Mouse (Mus musculus) spleen, postnatal 0 days (tissue): ENCODE measurements around the gene Pigp. TPM values are rescaled to one million over a fixed set of nuclear protein-coding genes. Genes with fewer than 3 reads are reported as not detected.

Source experiments
- polyA plus RNA-seq: library from polyadenylated mRNA; unstranded; fragments of >200 nt; fragmentation: Nextera tagmentation; extraction: Ambion mirVana; gene quantifications from 2 replicates; pipeline ENCODE4 v1.2.1, GENCODE M21; 2015

Pigp gene
- 68.0 and 72.0 TPM in 2 replicates for polyA plus RNA-seq

DNA sequence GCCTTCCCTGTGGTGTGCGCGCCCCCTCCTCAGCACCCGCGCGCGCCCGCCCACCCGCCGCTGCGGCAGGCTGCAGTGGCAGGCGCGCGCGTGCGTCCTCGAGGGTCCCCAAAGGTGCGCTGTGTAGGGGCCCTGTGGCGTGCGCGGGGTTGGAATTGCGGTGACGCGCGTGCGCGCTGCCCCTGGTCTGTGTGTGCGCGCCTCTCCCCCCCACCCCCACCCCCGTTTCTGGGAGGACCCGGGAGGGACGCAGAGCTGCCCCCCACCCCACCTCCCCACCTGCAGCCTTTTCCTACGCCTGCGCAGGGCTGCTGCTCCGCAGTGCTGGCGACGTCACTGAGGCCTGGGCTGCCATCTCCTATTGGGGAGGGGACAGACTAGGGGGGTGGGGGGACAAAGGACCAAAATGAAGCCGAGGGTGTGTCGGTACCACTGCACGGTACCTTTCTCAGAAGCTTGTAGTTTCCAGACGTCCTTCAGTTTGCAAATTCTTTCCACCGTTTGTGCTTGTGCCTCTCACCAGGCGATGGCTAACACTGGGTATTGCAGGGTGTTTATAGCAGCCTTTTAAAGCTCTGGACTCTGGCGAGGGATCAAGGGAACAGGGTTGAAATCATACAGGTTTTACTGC, at the start of gene Pigp:
Pigp (minus strand) TSS at position 542 of the 631 bp plus-strand sequence.

DNA sequence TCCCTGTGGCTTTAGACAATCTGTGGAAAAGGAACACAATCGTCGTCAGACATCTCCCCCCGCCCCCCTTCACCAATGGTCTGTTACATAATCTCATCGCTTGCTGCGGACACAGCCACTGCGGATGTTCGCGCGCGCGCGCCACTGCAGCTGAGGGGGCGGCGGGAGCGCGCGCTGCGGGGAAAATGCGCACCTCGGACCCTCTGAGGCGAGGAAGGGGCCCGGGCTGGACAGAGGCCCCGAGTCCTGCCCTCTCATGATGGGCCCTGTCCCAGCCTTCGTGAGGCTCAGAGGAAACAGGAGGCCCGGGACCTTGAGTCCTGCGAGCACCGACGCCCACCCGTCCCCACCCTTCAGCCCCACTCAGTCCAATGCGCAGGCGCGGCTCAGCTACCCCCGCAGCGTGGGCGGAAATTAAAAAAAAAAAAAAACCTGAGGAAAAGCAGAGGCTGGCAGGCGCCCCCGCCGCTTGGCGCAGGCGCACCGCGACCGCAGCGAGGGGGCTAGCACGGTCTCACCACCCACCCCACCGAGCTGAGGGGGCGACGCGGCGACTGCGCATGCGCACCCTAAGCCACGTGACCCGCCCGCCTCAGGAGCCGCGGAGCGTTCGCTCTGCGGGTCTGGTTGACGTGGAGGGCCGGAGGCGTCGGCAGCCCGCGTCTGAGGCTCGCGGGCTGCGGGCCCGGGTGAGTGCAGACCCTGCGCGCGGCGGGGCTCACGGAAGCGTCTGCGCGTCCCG, 1.3 kb downstream of the Pigp start, which contains the start of gene Ttc3:
Ttc3 (plus strand) TSS at position 446 of the 742 bp plus-strand sequence.

DNA sequence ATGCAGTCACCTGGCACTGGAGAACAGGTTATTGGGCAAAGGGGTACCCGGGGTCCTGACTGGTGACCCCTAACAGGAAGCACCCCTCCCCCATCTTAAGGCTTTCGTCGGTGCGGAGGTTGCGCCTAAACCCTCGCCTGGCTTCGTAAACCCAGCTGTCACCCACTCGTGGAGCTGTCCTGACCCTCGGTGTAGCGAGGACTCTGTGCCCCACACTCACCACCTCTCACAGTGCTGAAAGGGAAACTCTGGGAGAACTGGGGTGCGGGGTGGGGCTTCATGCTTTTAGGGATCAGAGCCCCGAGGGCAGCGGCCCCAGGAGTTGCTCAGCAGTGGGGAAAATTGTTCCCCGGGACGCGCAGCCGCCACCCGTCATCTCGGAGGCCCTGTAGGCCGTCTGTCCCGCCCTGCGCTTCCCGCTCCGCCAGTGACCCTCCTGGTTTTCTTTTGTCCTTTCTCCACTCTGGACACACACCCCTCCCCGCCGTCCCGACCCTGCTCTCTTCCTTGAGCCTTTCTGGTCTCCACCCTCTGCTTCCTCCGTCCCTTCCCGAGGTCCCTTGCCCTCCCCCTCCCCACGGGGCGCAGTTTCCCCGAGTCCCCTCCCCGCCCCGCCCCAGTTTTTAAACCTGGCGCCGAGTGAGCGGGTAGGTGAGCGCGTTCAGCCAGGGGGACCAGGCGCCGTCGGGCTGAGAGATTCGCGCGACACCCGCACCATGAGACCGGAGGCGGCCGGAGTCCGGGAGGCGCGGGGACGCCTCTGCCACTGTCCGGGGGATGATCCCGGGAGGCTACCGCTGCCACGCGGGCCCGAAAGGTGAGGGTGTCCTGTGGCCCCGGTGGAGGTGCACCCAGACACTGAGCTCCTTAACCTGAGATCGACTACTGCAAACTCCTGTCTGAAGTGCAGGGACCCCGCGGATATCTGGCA, 43.6 kb downstream of the Pigp start, which contains the start of gene Ripply3:
Ripply3 (plus strand) TSS at position 640 of the 931 bp plus-strand sequence.

DNA sequence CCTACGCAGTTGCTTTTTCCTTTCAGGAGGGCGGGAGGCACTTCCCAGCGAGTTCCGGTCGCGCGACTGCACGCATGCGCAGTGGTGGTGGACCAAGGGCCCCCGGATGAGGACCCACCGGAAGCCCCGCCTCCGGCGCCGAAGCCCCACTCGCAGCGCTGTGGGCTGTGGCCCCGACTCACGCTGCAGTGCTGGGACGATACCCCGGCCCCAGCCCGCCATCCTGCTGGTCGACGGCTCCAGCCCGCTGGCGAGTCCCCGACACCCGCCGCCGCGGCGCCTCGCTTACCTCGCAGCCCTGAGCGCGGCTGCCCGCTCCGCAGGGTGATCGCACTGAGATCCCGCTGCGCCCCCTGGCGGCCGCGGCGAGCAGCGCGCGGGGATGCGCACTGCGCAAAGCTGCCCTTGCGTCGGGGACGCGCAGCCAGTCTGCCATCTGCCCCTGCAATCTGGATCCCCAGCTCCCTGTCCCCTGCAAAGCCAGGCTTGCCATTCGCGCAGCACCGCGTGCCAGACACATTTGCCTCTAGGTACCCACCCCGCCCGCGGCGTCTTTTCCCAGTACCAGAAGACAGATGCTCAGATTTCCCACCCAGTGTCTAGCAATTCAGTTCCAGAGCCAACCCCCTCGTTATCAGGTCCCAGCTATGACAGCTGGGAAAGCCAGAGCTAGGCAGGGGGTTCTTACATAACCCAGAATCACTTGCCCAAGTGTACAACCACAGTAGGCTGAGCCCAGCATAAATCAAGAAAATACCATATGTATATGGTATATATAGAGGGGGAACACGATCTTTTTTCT, 58.2 kb downstream of the Pigp start, which contains the start of gene Hlcs:
Hlcs (minus strand) TSS at position 343 of the 802 bp plus-strand sequence.

Other genes with a start within 250 kb of the Pigp start
- 4.2 and 4.3 TPM in 2 replicates for gene Hlcs, start 58.3 kb downstream of the Pigp start, polyA plus RNA-seq
- gene Ripply3, start 43.4 kb downstream of the Pigp start, polyA plus RNA-seq, result 2.0 TPM in 2 replicates
- 32.7 and 39.7 TPM in 2 replicates for gene Ttc3, start 1.2 kb downstream of the Pigp start, polyA plus RNA-seq
- gene Vps26c, start 155.0 kb upstream of the Pigp start, polyA plus RNA-seq, result 17.9 and 27.9 TPM in 2 replicates
- gene Dyrk1a, start 198.2 kb upstream of the Pigp start, polyA plus RNA-seq, result 9.1 and 9.2 TPM in 2 replicates